Mouse (Mus musculus): ENCODE data around the gene Epb42. TPM values are rescaled to one million over a fixed set of nuclear protein-coding genes. Genes with fewer than 3 reads are reported as not detected.

The Epb42 gene
- total RNA-seq, 2 experiments from 2014 or later: not detected

GRCm38 (mm10) chr2:120971766-120972165 lies 65.1 kb downstream of the Epb42 start:
- no peak for DNase-seq (ENCODE audit: low spot score in 2 of 2)
- intact Hi-C loops (cut with DNase I): no loop called here

GRCm38 (mm10) chr2:120970559-120971080 lies 66.3 kb downstream of the Epb42 start, which contains the start of gene Ubr1:
Gene Ubr1 (minus strand): TSS chr2:120970715.
- intact Hi-C loops (cut with DNase I): no loop called here
- DNase-seq (ENCODE audit: low spot score in 2 of 2): peak; percentile 87 to 89

GRCm38 (mm10) chr2:120970045-120970539 lies 66.8 kb downstream of the Epb42 start:
- DNase-seq (ENCODE audit: low spot score in 2 of 2): no peak
- intact Hi-C loops (cut with DNase I): no loop called here

Small RNA genes within 50 kb of the gene (microRNA-seq; reads per million reads assigned to microRNA genes)
- 0 reads per million in 2 experiments for gene Gm44325

Other genes starting within 250 kb of the Epb42 start
- gene Cdan1, start 186.9 kb downstream of the Epb42 start, total RNA-seq (2021): 10 to 100 TPM; 24.1 to 26.6 TPM
- 10 to 100 TPM; 87.8 to 88.5 TPM for gene Ttbk2, start 186.5 kb downstream of the Epb42 start, total RNA-seq (2021)
- gene Ubr1, start 66.4 kb downstream of the Epb42 start, total RNA-seq (2021): 10 to 100 TPM; 39.3 to 43.0 TPM
- 10 to 100 TPM; 24.7 to 27.3 TPM for gene Tmem62, start 60.1 kb downstream of the Epb42 start, total RNA-seq (2021)
- 10 to 100 TPM; 54.9 to 56.9 TPM for gene Ccndbp1, start 28.7 kb downstream of the Epb42 start, total RNA-seq (2021)
- gene Tgm5, start 48.8 kb upstream of the Epb42 start, total RNA-seq (2021): not detected
- gene Tgm7, start 72.7 kb upstream of the Epb42 start, total RNA-seq (2021): under 1 TPM in 1 of 2 experiments, not detected in 1; 0.16 TPM
- 10 to 100 TPM; 20.0 to 22.1 TPM for gene Adal, start 103.4 kb upstream of the Epb42 start, total RNA-seq (2021)
- 1 to 10 TPM; 7.9 to 8.1 TPM for gene Lcmt2, start 103.6 kb upstream of the Epb42 start, total RNA-seq (2021)
- gene Tubgcp4, start 133.6 kb upstream of the Epb42 start, total RNA-seq (2021): 10 to 100 TPM; 44.7 to 49.4 TPM
- gene Zscan29, start 134.1 kb upstream of the Epb42 start, total RNA-seq (2021): 1 to 10 TPM; 6.5 to 7.1 TPM
- gene Trp53bp1, start 234.3 kb upstream of the Epb42 start, total RNA-seq (2021): 100 to 1,000 TPM; 131 to 158 TPM

All from left cerebral cortex, postnatal 25 days (tissue).